Mouse (Mus musculus): ENCODE measurements around the gene Pxk.

The Pxk gene

DNA sequence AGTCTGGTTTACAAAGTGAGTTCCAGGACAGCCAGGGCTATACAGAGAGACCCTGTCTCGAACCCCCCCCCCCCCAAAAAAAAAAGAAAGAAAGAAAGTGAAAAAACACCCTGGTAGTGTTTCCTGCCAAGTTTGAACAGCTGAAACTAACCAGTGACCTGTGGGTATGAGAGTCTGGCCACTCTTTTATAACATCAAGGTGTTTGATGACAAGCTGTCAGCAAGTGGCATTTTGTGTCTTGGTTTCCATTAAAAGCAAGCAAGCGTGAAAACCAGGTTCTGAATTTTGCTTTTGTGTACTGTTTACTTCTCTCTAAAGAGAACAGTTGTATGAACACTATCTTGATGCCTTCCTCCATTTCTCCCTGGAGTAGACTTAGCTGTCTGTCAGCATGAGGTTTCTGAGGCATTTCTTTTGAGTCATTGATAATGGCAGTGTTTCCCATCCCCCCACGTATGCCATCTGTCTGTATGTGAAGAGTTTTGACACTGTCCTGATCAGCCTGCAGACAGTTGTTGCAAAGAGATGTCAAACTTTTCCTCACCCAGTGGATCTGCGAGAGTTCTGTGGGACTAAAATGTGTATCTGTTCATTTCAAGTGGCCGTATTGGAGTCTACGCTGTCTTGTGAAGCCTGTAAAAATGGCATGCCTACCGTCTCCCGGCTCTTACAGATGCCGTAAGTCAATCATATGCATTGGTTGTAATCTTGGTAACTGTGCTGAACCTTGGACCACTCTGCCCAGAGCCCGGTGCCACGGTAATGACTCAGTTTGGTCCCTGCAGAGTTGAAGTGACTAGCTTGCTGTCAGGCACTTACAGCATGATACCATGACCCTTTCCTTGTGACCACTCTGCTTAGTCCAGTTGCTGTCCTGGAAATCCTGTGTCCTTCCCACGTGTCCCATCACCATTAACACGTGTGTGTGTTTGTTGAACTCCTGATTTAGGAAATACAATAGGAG lies 47.9 kb downstream of the Pxk start:
- DNase-seq (ENCODE audit: low read depth, low spot score), result no peak

DNA sequence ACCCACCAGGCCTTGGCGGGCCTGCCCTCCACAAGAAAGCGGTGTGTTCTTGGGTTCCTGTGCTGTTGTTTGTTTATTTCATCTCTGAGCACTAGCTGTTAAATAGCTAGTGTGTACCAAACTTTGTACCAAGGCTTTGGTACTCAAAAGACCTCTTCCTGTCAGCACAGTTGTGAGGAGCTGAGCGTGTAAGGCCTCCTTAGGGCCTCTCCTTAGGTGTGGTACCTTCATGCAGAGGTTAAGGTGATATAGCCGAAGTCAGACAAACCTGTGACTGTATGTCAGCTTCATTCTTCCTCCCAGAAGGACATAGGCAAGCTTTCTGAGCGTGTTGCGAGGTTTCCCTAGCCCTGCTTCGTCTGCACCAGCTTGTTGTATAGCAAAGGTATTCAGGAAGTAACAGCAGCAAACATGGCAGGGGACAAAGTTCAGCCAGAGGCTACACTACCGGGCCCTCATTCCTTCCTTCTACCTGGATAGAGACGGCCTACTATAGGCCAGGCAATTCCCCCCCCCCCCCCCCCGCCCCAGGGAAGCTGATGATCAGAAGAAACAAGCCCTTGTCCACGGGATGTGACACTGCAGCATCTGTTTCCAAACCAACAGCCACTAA lies 48.7 kb downstream of the Pxk start:
- no peak for DNase-seq (ENCODE audit: low read depth, low spot score)

- no peak for DNase-seq (ENCODE audit: low read depth, low spot score)
Observed at GRCm38 (mm10) chr14:8148842-8149241, 50.8 kb downstream of the Pxk start.

DNA sequence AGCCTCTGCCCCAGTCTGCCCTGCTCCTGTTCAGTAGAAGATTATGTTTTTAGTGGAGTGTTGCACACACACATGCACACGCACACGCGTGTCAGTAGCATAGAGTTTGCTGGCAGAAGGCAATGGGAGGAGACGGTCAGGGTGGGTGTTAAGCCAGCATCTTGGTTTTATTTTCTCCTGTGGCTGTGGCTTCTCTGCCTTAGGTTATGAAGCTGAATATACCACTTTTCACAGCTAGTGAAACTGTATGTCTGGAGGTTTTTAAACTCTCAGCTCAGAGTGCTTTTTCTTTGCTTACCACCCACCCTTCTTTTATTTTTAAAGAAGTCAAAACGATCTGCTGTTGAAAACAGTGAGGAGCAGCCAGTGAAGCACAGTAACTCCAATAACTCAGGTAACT lies 53.7 kb downstream of the Pxk start:
- no peak for DNase-seq (ENCODE audit: low read depth, low spot score)

- DNase-seq (ENCODE audit: low read depth, low spot score), result no peak
Observed at GRCm38 (mm10) chr14:8154072-8154471, 56.1 kb downstream of the Pxk start.

DNA sequence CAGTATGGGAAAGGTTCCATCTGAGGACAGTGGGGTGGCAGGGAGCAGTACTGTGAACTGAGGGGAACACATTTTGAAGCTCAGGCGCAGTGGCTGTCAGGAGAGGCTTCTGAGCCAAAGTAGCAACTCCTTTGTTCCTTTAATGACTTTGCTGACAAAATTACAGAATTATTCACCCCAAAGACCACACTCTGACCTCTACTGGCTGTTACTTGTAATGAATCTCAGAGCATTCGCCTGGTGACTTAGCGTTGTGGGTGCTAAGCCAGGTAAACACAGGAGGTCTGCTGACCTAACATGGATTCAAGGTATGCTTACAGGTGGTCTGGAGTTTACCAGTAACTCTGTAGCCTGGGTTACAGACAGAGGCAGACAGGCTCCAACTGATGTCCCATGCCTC lies 58.9 kb downstream of the Pxk start:
- no peak for DNase-seq (ENCODE audit: low read depth, low spot score)

DNA sequence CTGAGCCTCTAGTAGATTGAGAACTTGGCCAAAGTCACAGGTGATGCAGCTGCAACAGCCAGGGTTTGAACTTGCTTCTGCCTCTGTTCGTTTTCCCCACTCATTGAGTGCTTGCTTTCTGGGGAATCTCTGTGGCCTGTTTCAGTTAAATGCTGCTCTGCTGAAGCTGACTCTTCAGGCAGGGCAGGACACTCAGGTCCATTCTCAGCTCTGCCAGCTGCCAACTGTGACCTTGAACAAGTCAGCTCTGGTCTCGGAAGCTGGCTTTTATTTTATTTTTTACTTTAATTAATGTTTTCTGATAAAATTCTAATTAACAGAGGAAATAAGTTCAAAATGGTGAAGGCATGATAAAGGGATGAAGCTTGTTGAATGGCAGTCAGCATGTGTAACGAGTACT lies 60.7 kb downstream of the Pxk start:
- DNase-seq (ENCODE audit: low read depth, low spot score), result no peak

- no peak for DNase-seq (ENCODE audit: low read depth, low spot score)
Observed at GRCm38 (mm10) chr14:8159141-8159540, 61.1 kb downstream of the Pxk start.

- DNase-seq (ENCODE audit: low read depth, low spot score), result no peak
Observed at GRCm38 (mm10) chr14:8161777-8162176, 63.8 kb downstream of the Pxk start.

DNA sequence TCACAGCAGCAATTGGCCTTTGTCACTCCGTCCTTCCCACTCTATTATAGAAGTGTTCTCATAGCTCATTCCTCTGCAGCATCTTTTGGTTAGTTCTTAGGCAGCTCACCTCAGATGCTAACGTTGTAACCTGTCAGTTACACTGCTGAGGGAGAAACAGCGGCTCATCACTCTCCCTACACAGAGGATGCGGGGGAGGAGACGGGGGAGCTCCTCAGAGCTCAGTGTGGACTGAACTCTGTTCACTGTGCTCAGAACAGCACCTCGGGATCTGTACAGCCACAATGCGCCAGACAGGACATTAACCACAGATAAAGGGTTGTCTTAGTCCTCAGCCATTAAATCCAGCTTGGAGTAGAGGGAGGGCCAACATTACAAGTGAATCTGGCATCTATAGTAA lies 66.5 kb downstream of the Pxk start:
- DNase-seq (ENCODE audit: low read depth, low spot score), result no peak

DNA sequence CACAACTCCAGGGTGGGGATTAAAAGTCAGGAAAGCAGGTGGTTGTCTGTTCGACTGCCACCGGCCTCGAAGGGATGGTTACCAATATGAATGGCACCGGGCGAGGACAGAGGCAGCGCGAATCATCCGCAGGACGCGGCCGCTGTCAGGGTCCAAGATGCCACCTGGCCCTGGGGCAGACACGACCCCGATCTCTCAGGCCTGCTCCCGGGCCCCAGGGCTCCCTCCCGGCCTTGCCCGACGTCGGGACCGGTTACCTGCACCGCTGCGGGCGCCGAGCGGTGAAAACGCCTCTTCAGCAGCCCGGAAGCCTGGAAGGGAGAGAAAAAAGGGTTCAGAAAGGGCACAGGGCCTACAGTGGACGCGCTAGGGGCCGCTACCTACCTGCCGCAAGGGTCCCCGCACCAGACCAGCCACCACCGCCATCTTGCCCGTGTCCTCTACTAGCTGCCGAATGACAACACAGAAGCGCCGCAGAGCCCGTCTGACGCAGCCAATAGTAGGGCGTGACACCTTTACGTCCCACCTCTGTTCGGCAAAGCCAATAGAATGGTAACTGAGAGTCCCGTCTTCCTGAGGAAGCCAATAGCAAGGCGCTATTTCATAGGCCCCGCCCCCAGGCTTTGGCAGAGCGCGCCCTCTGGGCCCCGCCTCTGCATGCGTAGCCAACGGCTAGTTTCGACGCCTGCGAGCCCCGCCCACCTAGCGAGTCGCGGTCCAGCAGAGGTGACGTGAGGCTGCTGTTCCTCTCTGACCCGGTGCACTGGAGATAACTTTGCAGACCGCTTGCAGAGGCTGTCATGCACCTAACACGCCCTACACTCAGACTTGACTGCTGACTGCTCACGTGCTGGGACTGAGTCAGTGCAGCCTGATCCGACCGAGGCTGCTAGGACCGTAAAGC lies 74.7 kb downstream of the Pxk start, which contains the start of gene Pdhb:
Pdhb (minus strand) TSS at position 519 of the 904 bp plus-strand sequence.
- peak; percentile 99 for DNase-seq (ENCODE audit: low read depth, low spot score)

GRCm38 (mm10) chr14:8173542-8174250 lies 75.7 kb downstream of the Pxk start:
- DNase-seq (ENCODE audit: low read depth, low spot score), result peak; percentile 17

- no peak for DNase-seq (ENCODE audit: low read depth, low spot score)
Observed at GRCm38 (mm10) chr14:8174634-8175033, 76.6 kb downstream of the Pxk start.

- no peak for DNase-seq (ENCODE audit: low read depth, low spot score)
Observed at GRCm38 (mm10) chr14:8176251-8176650, 78.2 kb downstream of the Pxk start.

- DNase-seq (ENCODE audit: low read depth, low spot score), result no peak
Observed at GRCm38 (mm10) chr14:8180371-8181035, 82.5 kb downstream of the Pxk start.

GRCm38 (mm10) chr14:8183330-8183729 lies 85.3 kb downstream of the Pxk start:
- DNase-seq (ENCODE audit: low read depth, low spot score), result no peak

DNA sequence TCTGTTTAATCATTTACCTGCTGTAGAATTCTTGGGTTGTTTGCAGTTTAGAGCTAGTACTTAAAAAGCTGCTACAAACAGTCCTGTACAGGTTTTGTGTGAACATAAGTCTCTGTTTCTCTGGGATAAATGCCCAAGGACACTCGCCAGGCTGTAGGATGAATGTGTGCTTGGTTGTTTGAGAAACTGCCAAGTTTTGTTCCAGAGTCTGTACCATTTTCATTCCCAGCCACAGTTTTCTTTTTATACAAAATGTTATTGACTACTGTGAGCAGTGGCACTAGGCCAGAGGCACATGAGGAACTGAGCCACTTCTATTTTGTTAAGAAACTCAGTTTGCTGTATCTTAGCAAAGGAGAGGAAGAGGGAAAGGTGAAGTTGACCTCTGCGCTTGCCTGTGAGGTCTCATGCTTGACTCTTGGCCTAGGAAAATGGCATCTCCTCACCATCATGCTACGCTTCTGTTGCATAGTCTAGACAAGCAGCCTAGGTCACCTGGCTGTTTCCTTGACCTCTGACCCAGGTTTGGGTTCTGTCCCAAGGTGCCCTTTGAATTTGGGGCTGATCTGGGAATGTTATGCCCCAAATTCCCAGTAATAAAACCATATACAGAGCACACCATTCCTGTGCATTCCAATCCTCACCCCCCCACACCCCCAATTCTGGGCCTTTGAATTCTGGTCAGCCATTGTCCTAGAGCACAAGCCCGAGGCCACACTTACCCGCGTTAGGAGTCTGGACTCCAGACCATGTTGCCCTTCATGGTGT lies 88.5 kb downstream of the Pxk start:
- no peak for DNase-seq (ENCODE audit: low read depth, low spot score)

GRCm38 (mm10) chr14:8190556-8190955 lies 92.5 kb downstream of the Pxk start:
- DNase-seq (ENCODE audit: low read depth, low spot score), result no peak

DNA sequence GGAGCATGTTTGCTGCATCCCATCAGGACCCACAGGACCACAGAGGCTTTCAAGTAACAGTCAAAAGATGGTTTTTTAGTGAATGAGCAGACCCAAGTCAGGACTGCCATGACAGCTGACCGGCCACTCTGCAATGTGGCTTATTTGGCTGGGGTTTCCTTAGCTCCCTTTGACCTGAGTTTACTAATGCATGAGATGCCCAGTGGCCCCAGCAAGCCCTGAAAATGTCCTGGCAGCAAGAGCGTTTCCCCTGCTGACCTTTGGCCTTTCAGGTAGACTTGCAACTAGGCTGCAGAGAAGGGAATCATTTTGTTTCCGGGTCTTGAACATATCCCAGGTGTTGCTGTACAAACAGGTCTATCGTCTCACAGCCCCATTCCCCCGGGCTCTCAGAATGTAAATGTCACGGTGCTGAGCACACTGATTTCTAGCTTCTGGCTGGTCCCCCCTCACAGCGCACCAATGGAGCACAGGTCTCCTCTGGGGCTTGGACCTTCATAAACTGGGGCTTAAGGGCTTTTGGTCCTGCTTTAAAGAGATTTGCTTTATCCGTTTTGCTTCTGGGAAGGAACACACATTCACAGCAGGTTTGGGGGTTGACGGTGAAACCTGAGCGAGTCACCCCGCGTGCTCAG lies 93.4 kb downstream of the Pxk start:
- DNase-seq (ENCODE audit: low read depth, low spot score), result no peak
